Mouse (Mus musculus) cortical plate, adult 2 months (tissue): ENCODE results near the gene Gm49378.

Experiments
- CTCF ChIP-seq: fragments of 200-500 bp; IDR thresholded peaks from 2 replicates; pipeline ENCODE4 v1.5.1; 2011; ENCODE audit warnings: mild to moderate bottlenecking, control low read depth, low read length; ENCODE audit not compliant: insufficient read depth; ENCODE audit errors: extremely low read depth
- POLR2A ChIP-seq: fragments of 200-500 bp; IDR thresholded peaks from 2 replicates; pipeline ENCODE4 v1.6.1; 2011; ENCODE audit warnings: mild to moderate bottlenecking, low read length, control low read depth; ENCODE audit not compliant: insufficient read depth; ENCODE audit errors: extremely low read depth

GRCm38 (mm10) chr14:55608339-55608738 lies 29.4 kb downstream of the Gm49378 start:
- TF ChIP-seq POLR2A (no peak), CTCF (no peak)
